Mouse (Mus musculus) heart, postnatal 0 days (tissue): ENCODE measurements at regions not wholly inside any gene's neighbourhood (a gene's known extent, or its start where the extent isn't known, plus 50 kb on each side); places are given as distances from the start of the nearest gene placed in this dataset.

ENCODE experiments used
- ATAC-seq: fragments of 200-750 bp; cut with Nextera tagmentation; 2 replicates; pipeline ENCODE4 v1.8.0; 2017; ENCODE audit warnings: low read depth, moderate number of reproducible peaks, moderate library complexity; ENCODE audit not compliant: insufficient read depth
- DNase-seq: peaks from one replicate; pipeline ENCODE4 v3.0.0-alpha.2; 2016; ENCODE audit warnings: low spot score
- H3K27ac ChIP-seq: fragments of 300-500 bp; sonication (generic); 2 replicates; pipeline ENCODE4 v1.5.1; 2014; ENCODE audit warnings: low read depth, mild to moderate bottlenecking
- H3K27me3 ChIP-seq: fragments of 300-500 bp; sonication (generic); 2 replicates; pipeline ENCODE4 v1.6.1; 2014; ENCODE audit warnings: low read length, mixed read lengths; ENCODE audit not compliant: control insufficient read depth, insufficient read depth
- H3K36me3 ChIP-seq: fragments of 300-500 bp; sonication (generic); replicated peaks from 2 replicates; pipeline ENCODE4 v1.6.1; 2014; ENCODE audit warnings: low read length, mixed read lengths; ENCODE audit not compliant: control insufficient read depth, insufficient read depth
- H3K4me1 ChIP-seq: fragments of 300-500 bp; sonication (generic); 2 replicates; pipeline ENCODE4 v1.6.1; 2014; ENCODE audit warnings: antibody characterized with exemption; ENCODE audit not compliant: control insufficient read depth, insufficient read depth
- H3K4me2 ChIP-seq: fragments of 300-500 bp; sonication (generic); 2 replicates; pipeline ENCODE4 v1.6.1; 2014; ENCODE audit warnings: low read depth, mild to moderate bottlenecking, low read length, moderate library complexity
- H3K4me3 ChIP-seq: fragments of 300-500 bp; sonication (generic); 2 replicates; pipeline ENCODE4 v1.5.1; 2014; ENCODE audit warnings: low read depth, low read length
- H3K9ac ChIP-seq: fragments of 300-500 bp; sonication (generic); replicated peaks from 2 replicates; pipeline ENCODE4 v1.6.1; 2014; ENCODE audit warnings: low read depth, low read length, mixed read lengths
- H3K9me3 ChIP-seq: fragments of 300-500 bp; sonication (generic); replicated peaks from 2 replicates; pipeline ENCODE4 v1.6.1; 2016; ENCODE audit warnings: low read length; ENCODE audit not compliant: control insufficient read depth
- CTCF ChIP-seq: IDR thresholded peaks from 2 replicates; pipeline ENCODE4 v1.5.1; 2016; ENCODE audit warnings: antibody characterized with exemption, control low read depth, low read depth
- EP300 ChIP-seq: IDR thresholded peaks from 2 replicates; pipeline ENCODE4 v1.6.1; 2016; ENCODE audit warnings: antibody characterized with exemption, low read depth
- WGBS: fragments of 180-500 bp; shearing (Covaris S2); extraction: QIAGEN DNeasy Blood & Tissue Kit; methylation state at CpG from one replicate; pipeline ENCODE4 v1.1.7; 2014; 5-methylcytosine and 5-hydroxymethylcytosine counted together

- ATAC-seq (no peak), DNase-seq (no peak)
- WGBS, result 66% methylated on average over 7 of the region's 7 CpGs
- Histone ChIP-seq H3K4me2 (no peak overlapping the region), H3K9me3 (no peaks in the 10 kb centered on the region), H3K27ac (no peak overlapping the region), H3K4me1 (no peaks in the 10 kb centered on the region), H3K36me3 (no peaks in the 10 kb centered on the region), H3K27me3 (no peaks in the 10 kb centered on the region), H3K4me3 (no peak overlapping the region), H3K9ac (no peak overlapping the region)
- TF ChIP-seq EP300 (no peak), CTCF (no peak)
Observed at GRCm38 (mm10) chr14:68447240-68447923, 846.7 kb downstream of the Synb start.

GRCm38 (mm10) chr14:68433326-68433725, 860.8 kb downstream of the Synb start:
- H3K27ac ChIP-seq, result no peak overlapping the region
- 87% methylated on average over 9 of the region's 9 CpGs for WGBS
- no peak overlapping the region for H3K9ac ChIP-seq
- H3K36me3 ChIP-seq, result no peaks in the 10 kb centered on the region
- no peaks in the 10 kb centered on the region for H3K4me1 ChIP-seq
- DNase-seq (no peak), ATAC-seq (no peak)
- no peak overlapping the region for H3K4me3 ChIP-seq
- H3K9me3 ChIP-seq, result no peaks in the 10 kb centered on the region
- H3K27me3 ChIP-seq, result no peaks in the 10 kb centered on the region
- H3K4me2 ChIP-seq, result no peak overlapping the region
- no peak for TF ChIP-seq EP300
- no peak for TF ChIP-seq CTCF

- WGBS, result 46% methylated on average over 2 of the region's 2 CpGs
- ATAC-seq, result no peak
- Histone ChIP-seq H3K4me1 (no peaks in the 10 kb centered on the region), H3K27me3 (no peaks in the 10 kb centered on the region), H3K9me3 (no peaks in the 10 kb centered on the region), H3K36me3 (no peaks in the 10 kb centered on the region), H3K27ac (no peak overlapping the region), H3K9ac (no peak overlapping the region), H3K4me2 (no peak overlapping the region), H3K4me3 (no peak overlapping the region)
- no peak for DNase-seq
- TF ChIP-seq EP300, result no peak
- no peak for TF ChIP-seq CTCF
Observed at GRCm38 (mm10) chr14:68432111-68432510, 862.0 kb downstream of the Synb start.

GRCm38 (mm10) chr14:68427235-68427634, 866.9 kb downstream of the Synb start:
- H3K27ac ChIP-seq, result no peak overlapping the region
- TF ChIP-seq EP300 (no peak), CTCF (no peak)
- WGBS, result 74% methylated on average over 1 of the region's 1 CpGs
- H3K9me3 ChIP-seq, result no peaks in the 10 kb centered on the region
- no peaks in the 10 kb centered on the region for H3K27me3 ChIP-seq
- no peak for ATAC-seq
- no peak overlapping the region for H3K4me2 ChIP-seq
- no peaks in the 10 kb centered on the region for H3K4me1 ChIP-seq
- DNase-seq, result no peak
- H3K36me3 ChIP-seq, result no peaks in the 10 kb centered on the region
- no peak overlapping the region for H3K9ac ChIP-seq
- H3K4me3 ChIP-seq, result no peak overlapping the region

- ATAC-seq (no peak), DNase-seq (no peak)
- H3K27ac ChIP-seq, result no peak overlapping the region
- no peaks in the 10 kb centered on the region for H3K4me1 ChIP-seq
- 74% methylated on average over 1 of the region's 1 CpGs for WGBS
- H3K4me3 ChIP-seq, result no peak overlapping the region
- H3K27me3 ChIP-seq, result no peaks in the 10 kb centered on the region
- H3K4me2 ChIP-seq, result no peak overlapping the region
- TF ChIP-seq EP300 (no peak), CTCF (no peak)
- no peaks in the 10 kb centered on the region for H3K9me3 ChIP-seq
- no peak overlapping the region for H3K9ac ChIP-seq
- no peaks in the 10 kb centered on the region for H3K36me3 ChIP-seq
Observed at GRCm38 (mm10) chr14:68392440-68392839, 901.7 kb downstream of the Synb start.

- no peaks in the 10 kb centered on the region for H3K9me3 ChIP-seq
- no peaks in the 10 kb centered on the region for H3K27me3 ChIP-seq
- TF ChIP-seq EP300 (no peak), CTCF (no peak)
- no peak for ATAC-seq
- H3K36me3 ChIP-seq, result no peaks in the 10 kb centered on the region
- no peak overlapping the region for H3K9ac ChIP-seq
- DNase-seq, result no peak
- H3K4me2 ChIP-seq, result no peak overlapping the region
- 57% methylated on average over 3 of the region's 3 CpGs for WGBS
- H3K4me3 ChIP-seq, result no peak overlapping the region
- no peaks in the 10 kb centered on the region for H3K4me1 ChIP-seq
- H3K27ac ChIP-seq, result no peak overlapping the region
Observed at GRCm38 (mm10) chr14:68391875-68392274, 902.2 kb downstream of the Synb start.
